ENCODE assay signal across 8 mouse cellular contexts in the genomic region with DNA sequence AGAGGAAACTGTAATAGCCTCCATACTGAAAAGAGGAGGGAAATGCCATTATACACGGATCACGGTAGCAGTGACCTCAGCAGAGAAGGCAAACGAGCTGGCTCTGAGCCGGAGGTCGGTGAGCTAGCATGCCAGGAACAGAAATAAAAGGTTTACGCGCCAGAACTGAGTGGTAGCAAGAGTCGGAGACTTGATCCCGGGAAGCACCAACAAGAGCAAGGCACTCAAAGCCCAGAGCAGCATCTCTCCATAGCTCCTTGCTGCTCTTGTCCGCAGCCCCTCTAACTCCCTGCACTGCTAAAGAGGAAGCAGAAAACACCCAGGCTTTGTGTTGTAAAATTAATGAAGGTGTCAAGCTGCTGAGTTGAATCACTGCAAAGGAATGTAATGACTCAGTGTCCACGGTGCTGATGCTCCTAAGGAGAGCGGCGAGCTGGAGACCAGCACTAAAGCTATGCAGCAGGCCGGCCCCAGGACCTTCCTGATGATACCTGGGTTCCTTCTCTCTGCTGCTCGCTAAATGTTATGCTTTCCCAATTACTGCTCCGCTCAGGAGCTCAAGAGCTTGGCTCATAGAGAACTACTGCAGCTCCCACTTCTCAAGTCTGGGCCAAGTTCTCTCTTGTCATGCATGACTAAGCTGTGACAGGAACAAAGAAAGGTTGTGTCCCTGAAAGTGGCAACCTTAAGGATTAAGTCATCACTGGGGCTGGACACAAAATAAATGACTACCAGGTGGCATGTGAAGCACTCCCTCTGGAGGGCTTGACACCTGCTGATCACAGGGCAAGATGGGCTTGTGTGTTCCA. TPM values are rescaled to one million over a fixed set of nuclear protein-coding genes. Genes with fewer than 3 reads are reported as not detected.
DNase-seq lines count a peak whose midpoint lies in the region; ATAC-seq lines count a peak whose summit lies in the region.

No protein-coding gene starts in this region.

- H3K36me3 ChIP-seq in forebrain, embryonic 10.5 days (replicated peaks) = no peaks in the 10 kb centered on the region
- H3K36me3 ChIP-seq in forebrain, embryonic 15.5 days = no peaks in the 10 kb centered on the region
- no peaks in the 10 kb centered on the region for H3K36me3 ChIP-seq in embryonic facial prominence, embryonic 11.5 days (replicated peaks; ENCODE audit: control insufficient read depth, insufficient read depth, low read depth, low read length)
- H3K36me3 ChIP-seq in hindbrain, embryonic 13.5 days = no peaks in the 10 kb centered on the region
- H3K36me3 ChIP-seq in liver, embryonic 11.5 days (ENCODE audit: control insufficient read depth, insufficient read depth, low read length) = no peaks in the 10 kb centered on the region
- no peaks in the 10 kb centered on the region for H3K36me3 ChIP-seq in neural tube, embryonic 11.5 days (ENCODE audit: control insufficient read depth, insufficient read depth, low read length)

- 9% methylated on average over 16 of the region's 16 CpGs for WGBS in forebrain, embryonic 10.5 days
- WGBS in forebrain, embryonic 15.5 days = 4% methylated on average over 16 of the region's 16 CpGs
- 6% methylated on average over 16 of the region's 16 CpGs for WGBS in embryonic facial prominence, embryonic 11.5 days
- 5% methylated on average over 16 of the region's 16 CpGs for WGBS in hindbrain, embryonic 13.5 days
- 37% methylated on average over 16 of the region's 16 CpGs for WGBS in liver, embryonic 11.5 days
- 4% methylated on average over 16 of the region's 16 CpGs for WGBS in neural tube, embryonic 11.5 days

- peaks cover 33% of the 10 kb centered on the region for H3K27me3 ChIP-seq in forebrain, embryonic 10.5 days (ENCODE audit: poor library complexity, severe bottlenecking)
- 0 out of 2 replicates have a peak, but pooled peaks cover 6% of the 10 kb centered on the region for H3K27me3 ChIP-seq in forebrain, embryonic 15.5 days
- H3K27me3 ChIP-seq in embryonic facial prominence, embryonic 11.5 days (ENCODE audit: control insufficient read depth, insufficient read depth, low read length) = no peaks in the 10 kb centered on the region
- peaks cover 21% of the 10 kb centered on the region for H3K27me3 ChIP-seq in hindbrain, embryonic 13.5 days
- no peaks in the 10 kb centered on the region for H3K27me3 ChIP-seq in liver, embryonic 11.5 days (replicated peaks; ENCODE audit: control insufficient read depth, insufficient read depth, low read length)
- H3K27me3 ChIP-seq in neural tube, embryonic 11.5 days (ENCODE audit: control insufficient read depth, insufficient read depth, low read length) = no peaks in the 10 kb centered on the region

- peak; percentile 40 for DNase-seq in forebrain, embryonic 10.5 days (ENCODE audit: extremely low spot score, low spot score)
- DNase-seq in embryonic facial prominence, embryonic 11.5 days (ENCODE audit: low spot score) = peak; percentile 61
- no peak for DNase-seq in liver, embryonic 11.5 days (ENCODE audit: low spot score)
- peak; percentile 63 for DNase-seq in neural tube, embryonic 11.5 days (ENCODE audit: low spot score)
- DNase-seq in spleen, postnatal 14 days (ENCODE audit: low spot score in 2 of 2) = no peak
- DNase-seq in thymus, adult 18-20 months = no peak

- no peak overlapping the region for H3K4me2 ChIP-seq in forebrain, embryonic 15.5 days (replicated peaks)
- H3K4me2 ChIP-seq in embryonic facial prominence, embryonic 11.5 days (ENCODE audit: low read depth, low read length) = 0 out of 2 replicates have a peak overlapping the region, but pooled peaks have one; percentile 1
- H3K4me2 ChIP-seq in hindbrain, embryonic 13.5 days = peak overlapping the region; percentile 32
- peak overlapping the region; percentile 30 for H3K4me2 ChIP-seq in liver, embryonic 11.5 days
- H3K4me2 ChIP-seq in neural tube, embryonic 11.5 days (ENCODE audit: low read depth) = peak overlapping the region; percentile 31

- peak overlapping the region; percentile 74 for H3K27ac ChIP-seq in forebrain, embryonic 10.5 days
- H3K27ac ChIP-seq in forebrain, embryonic 15.5 days (replicated peaks) = no peak overlapping the region
- H3K27ac ChIP-seq in embryonic facial prominence, embryonic 11.5 days (replicated peaks; ENCODE audit: low read depth, low read length) = peak overlapping the region; percentile 32; the same call in 1 of the 2 replicates
- peak overlapping the region; percentile 49 for H3K27ac ChIP-seq in hindbrain, embryonic 13.5 days
- no peak overlapping the region for H3K27ac ChIP-seq in liver, embryonic 11.5 days (ENCODE audit: low read depth, low read length)
- peak overlapping the region; percentile 60 for H3K27ac ChIP-seq in neural tube, embryonic 11.5 days (ENCODE audit: low read depth, low read length)

- ATAC-seq in forebrain, embryonic 15.5 days (replicated peaks) = no peak; the same call in 1 of the 2 replicates
- ATAC-seq in embryonic facial prominence, embryonic 11.5 days (replicated peaks; ENCODE audit: insufficient number of reproducible peaks, low FRiP score, low TSS enrichment, low read depth) = peak; percentile 25; the same call in 1 of the 2 replicates
- peak; percentile 45; the same call in 1 of the 2 replicates for ATAC-seq in hindbrain, embryonic 13.5 days (ENCODE audit: low FRiP score)
- ATAC-seq in liver, embryonic 11.5 days (replicated peaks; ENCODE audit: low FRiP score) = no peak
- 0 out of 2 replicates have a peak, but pooled peaks have one; percentile 41 for ATAC-seq in neural tube, embryonic 11.5 days (ENCODE audit: insufficient read depth, low FRiP score, low TSS enrichment)

- peaks cover 61% of the 10 kb centered on the region for H3K4me1 ChIP-seq in forebrain, embryonic 10.5 days
- H3K4me1 ChIP-seq in forebrain, embryonic 15.5 days = peaks cover 30% of the 10 kb centered on the region
- H3K4me1 ChIP-seq in embryonic facial prominence, embryonic 11.5 days (ENCODE audit: control insufficient read depth, insufficient read depth, low read length) = peaks cover 8% of the 10 kb centered on the region
- peaks cover 47% of the 10 kb centered on the region for H3K4me1 ChIP-seq in hindbrain, embryonic 13.5 days (replicated peaks)
- H3K4me1 ChIP-seq in liver, embryonic 11.5 days (replicated peaks; ENCODE audit: control insufficient read depth, insufficient read depth, low read length) = peaks cover 30% of the 10 kb centered on the region
- H3K4me1 ChIP-seq in neural tube, embryonic 11.5 days (ENCODE audit: control insufficient read depth, insufficient read depth, low read length) = peaks cover 21% of the 10 kb centered on the region

- H3K9ac ChIP-seq in forebrain, embryonic 15.5 days (replicated peaks) = no peak overlapping the region
- no peak overlapping the region; the same call in 1 of the 2 replicates for H3K9ac ChIP-seq in embryonic facial prominence, embryonic 11.5 days (replicated peaks; ENCODE audit: low read length)
- H3K9ac ChIP-seq in hindbrain, embryonic 13.5 days = peak overlapping the region; percentile 35; the same call in 1 of the 2 replicates
- no peak overlapping the region for H3K9ac ChIP-seq in liver, embryonic 11.5 days (ENCODE audit: low read depth, low read length)
- H3K9ac ChIP-seq in neural tube, embryonic 11.5 days (ENCODE audit: low read length) = peak overlapping the region; percentile 18; the same call in 1 of the 2 replicates

- peak overlapping the region; percentile 30 for H3K4me3 ChIP-seq in forebrain, embryonic 10.5 days
- H3K4me3 ChIP-seq in forebrain, embryonic 15.5 days = no peak overlapping the region
- H3K4me3 ChIP-seq in embryonic facial prominence, embryonic 11.5 days (ENCODE audit: low read depth, low read length) = no peak overlapping the region
- H3K4me3 ChIP-seq in hindbrain, embryonic 13.5 days = no peak overlapping the region
- no peak overlapping the region for H3K4me3 ChIP-seq in liver, embryonic 11.5 days (ENCODE audit: low read depth, low read length)
- no peak overlapping the region for H3K4me3 ChIP-seq in neural tube, embryonic 11.5 days (ENCODE audit: low read depth, low read length)

- no peaks in the 10 kb centered on the region for H3K9me3 ChIP-seq in forebrain, embryonic 10.5 days
- H3K9me3 ChIP-seq in forebrain, embryonic 15.5 days = no peaks in the 10 kb centered on the region
- H3K9me3 ChIP-seq in embryonic facial prominence, embryonic 11.5 days (replicated peaks; ENCODE audit: control insufficient read depth, low read length) = no peaks in the 10 kb centered on the region
- H3K9me3 ChIP-seq in hindbrain, embryonic 13.5 days = no peaks in the 10 kb centered on the region
- no peaks in the 10 kb centered on the region for H3K9me3 ChIP-seq in liver, embryonic 11.5 days (ENCODE audit: control insufficient read depth, low read length)
- no peaks in the 10 kb centered on the region for H3K9me3 ChIP-seq in neural tube, embryonic 11.5 days (ENCODE audit: control insufficient read depth, low read length)

RNA-seq across cellular contexts. Expression of a gene that starts 50.1 kb away (rescaled TPM):
- 54.4 and 58.9 TPM in 2 replicates for polyA plus RNA-seq in forebrain, embryonic 10.5 days (2016; fragmentation: Nextera tagmentation; extraction: Ambion mirVana)
- 53.4 and 54.2 TPM in 2 replicates for polyA plus RNA-seq in forebrain, embryonic 15.5 days (2015; fragmentation: Nextera tagmentation; extraction: Ambion mirVana)
- polyA plus RNA-seq in embryonic facial prominence, embryonic 11.5 days (2014; fragmentation: Nextera tagmentation; extraction: Ambion mirVana) = 29.0 and 33.1 TPM in 2 replicates
- 52.6 and 57.7 TPM in 2 replicates for polyA plus RNA-seq in hindbrain, embryonic 13.5 days (2015; fragmentation: Nextera tagmentation; extraction: Ambion mirVana)
- 45.2 and 46.8 TPM in 2 replicates for polyA plus RNA-seq in liver, embryonic 11.5 days (2014; fragmentation: Nextera tagmentation; extraction: Ambion mirVana)
- 43.0 and 43.1 TPM in 2 replicates for polyA plus RNA-seq in neural tube, embryonic 11.5 days (2014; fragmentation: Nextera tagmentation; extraction: Ambion mirVana)

RNA-seq across cellular contexts. Expression of a gene that starts 54.4 kb away (rescaled TPM):
- polyA plus RNA-seq in forebrain, embryonic 10.5 days (2016; fragmentation: Nextera tagmentation; extraction: Ambion mirVana) = 30.5 and 33.4 TPM in 2 replicates
- 24.2 and 25.0 TPM in 2 replicates for polyA plus RNA-seq in forebrain, embryonic 15.5 days (2015; fragmentation: Nextera tagmentation; extraction: Ambion mirVana)
- 24.7 and 27.2 TPM in 2 replicates for polyA plus RNA-seq in embryonic facial prominence, embryonic 11.5 days (2014; fragmentation: Nextera tagmentation; extraction: Ambion mirVana)
- 27.0 and 29.1 TPM in 2 replicates for polyA plus RNA-seq in hindbrain, embryonic 13.5 days (2015; fragmentation: Nextera tagmentation; extraction: Ambion mirVana)
- 37.4 and 37.7 TPM in 2 replicates for polyA plus RNA-seq in liver, embryonic 11.5 days (2014; fragmentation: Nextera tagmentation; extraction: Ambion mirVana)
- 34.1 and 34.4 TPM in 2 replicates for polyA plus RNA-seq in neural tube, embryonic 11.5 days (2014; fragmentation: Nextera tagmentation; extraction: Ambion mirVana)

Comparison
In these comparisons a context has a peak if more than half of its experiments do, and no peak if none do; other contexts are left out.
1. H3K27ac ChIP-seq: peak in forebrain, embryonic 10.5 days (single experiment), embryonic facial prominence, embryonic 11.5 days (single experiment), hindbrain, embryonic 13.5 days (single experiment) and neural tube, embryonic 11.5 days (single experiment); none in forebrain, embryonic 15.5 days (single experiment) and liver, embryonic 11.5 days (single experiment).
2. DNase-seq: peak in forebrain, embryonic 10.5 days (single experiment), embryonic facial prominence, embryonic 11.5 days (single experiment) and neural tube, embryonic 11.5 days (single experiment); none in liver, embryonic 11.5 days (single experiment), spleen, postnatal 14 days (0 of 2) and thymus, adult 18-20 months (0 of 2).
3. ATAC-seq: peak in embryonic facial prominence, embryonic 11.5 days (single experiment), hindbrain, embryonic 13.5 days (single experiment) and neural tube, embryonic 11.5 days (single experiment); none in forebrain, embryonic 15.5 days (single experiment) and liver, embryonic 11.5 days (single experiment).
4. H3K9ac ChIP-seq: peak in hindbrain, embryonic 13.5 days (single experiment) and neural tube, embryonic 11.5 days (single experiment); none in forebrain, embryonic 15.5 days (single experiment), embryonic facial prominence, embryonic 11.5 days (single experiment) and liver, embryonic 11.5 days (single experiment).